Mouse (Mus musculus): ENCODE results near the gene Tars2.
A peak's percentile ranks its signal among the peaks of the same experiment; 100 is the strongest.

Tars2 gene

GRCm38 (mm10) chr3:95734092-95734702 lies 25.8 kb downstream of the Tars2 start:
- DNase-seq (ENCODE audit: low spot score in 2 of 2): peak in 1 of 2 experiments; percentile 59

- peak in 1 of 2 experiments; percentile 56 for DNase-seq (ENCODE audit: low spot score in 2 of 2)
Observed at GRCm38 (mm10) chr3:95732744-95733521, 27.1 kb downstream of the Tars2 start.

- DNase-seq (ENCODE audit: low spot score in 2 of 2): no peak
Observed at GRCm38 (mm10) chr3:95732297-95732696, 27.7 kb downstream of the Tars2 start.

GRCm38 (mm10) chr3:95731802-95732201 lies 28.2 kb downstream of the Tars2 start:
- DNase-seq (ENCODE audit: low spot score in 2 of 2): no peak

- no peak for DNase-seq (ENCODE audit: low spot score in 2 of 2)
Observed at GRCm38 (mm10) chr3:95730431-95730830, 29.6 kb downstream of the Tars2 start.

GRCm38 (mm10) chr3:95728906-95729305 lies 31.1 kb downstream of the Tars2 start:
- no peak for DNase-seq (ENCODE audit: low spot score in 2 of 2)

GRCm38 (mm10) chr3:95726696-95727358 lies 33.2 kb downstream of the Tars2 start:
- DNase-seq (ENCODE audit: low spot score in 2 of 2): no peak

- no peak for DNase-seq (ENCODE audit: low spot score in 2 of 2)
Observed at GRCm38 (mm10) chr3:95725863-95726262, 34.1 kb downstream of the Tars2 start.

- no peak for DNase-seq (ENCODE audit: low spot score in 2 of 2)
Observed at GRCm38 (mm10) chr3:95722386-95722785, 37.6 kb downstream of the Tars2 start.

- DNase-seq (ENCODE audit: low spot score in 2 of 2): no peak
Observed at GRCm38 (mm10) chr3:95718153-95718552, 41.9 kb downstream of the Tars2 start.

GRCm38 (mm10) chr3:95716075-95716474 lies 43.9 kb downstream of the Tars2 start:
- no peak for DNase-seq (ENCODE audit: low spot score in 2 of 2)

GRCm38 (mm10) chr3:95709967-95710366 lies 50.0 kb downstream of the Tars2 start:
- no peak for DNase-seq (ENCODE audit: low spot score in 2 of 2)

- no peak for DNase-seq (ENCODE audit: low spot score in 2 of 2)
Observed at GRCm38 (mm10) chr3:95709044-95709443, 51.0 kb downstream of the Tars2 start.

- DNase-seq (ENCODE audit: low spot score in 2 of 2): no peak
Observed at GRCm38 (mm10) chr3:95707497-95707896, 52.5 kb downstream of the Tars2 start.

GRCm38 (mm10) chr3:95706273-95706672 lies 53.7 kb downstream of the Tars2 start:
- DNase-seq (ENCODE audit: low spot score in 2 of 2): no peak

- DNase-seq (ENCODE audit: low spot score in 2 of 2): no peak
Observed at GRCm38 (mm10) chr3:95704612-95705011, 55.4 kb downstream of the Tars2 start.

GRCm38 (mm10) chr3:95703276-95703675 lies 56.7 kb downstream of the Tars2 start:
- DNase-seq (ENCODE audit: low spot score in 2 of 2): no peak

- peak; percentile 63 to 79 for DNase-seq (ENCODE audit: low spot score in 2 of 2)
Observed at GRCm38 (mm10) chr3:95701877-95702540, 58.0 kb downstream of the Tars2 start.

GRCm38 (mm10) chr3:95701085-95701484 lies 58.9 kb downstream of the Tars2 start:
- DNase-seq (ENCODE audit: low spot score in 2 of 2): no peak

GRCm38 (mm10) chr3:95700233-95700681 lies 59.7 kb downstream of the Tars2 start:
- DNase-seq (ENCODE audit: low spot score in 2 of 2): no peak

GRCm38 (mm10) chr3:95698286-95698685 lies 61.7 kb downstream of the Tars2 start:
- no peak for DNase-seq (ENCODE audit: low spot score in 2 of 2)

- peak in 1 of 2 experiments; percentile 72 for DNase-seq (ENCODE audit: low spot score in 2 of 2)
Observed at GRCm38 (mm10) chr3:95696360-95696759, 63.6 kb downstream of the Tars2 start.
